Mouse (Mus musculus) layer of hippocampus, postnatal 14 days (tissue): ENCODE measurements around the gene Kif2a. TPM values are rescaled to one million over a fixed set of nuclear protein-coding genes. Genes with fewer than 3 reads are reported as not detected.
A peak's percentile ranks its signal among the peaks of the same experiment; 100 is the strongest.
"Not testable (repeated sequence)": the region's sequence is repeated elsewhere in the genome, so short reads cannot be mapped to it uniquely, and the experiment has no call there.

ENCODE experiments used
- DNase-seq, 2 experiments: peaks; one replicate each; pipeline ENCODE4 v3.0.0; 2021 to 2022; ENCODE audit warnings: low spot score in 2 of 2, mixed read lengths in 1 of 2
- total RNA-seq, 2 experiments: library from RNA; stranded (reverse); gene quantifications; 2 replicates each; pipeline ENCODE4 v1.2.3; 2021

The Kif2a gene
- total RNA-seq, 2 experiments from 2014 or later = 139 to 145 TPM

GRCm38 (mm10) chr13:107022266-107023171 lies 593 bp upstream of the Kif2a start:
- DNase-seq = peak; percentile 65 to 70

GRCm38 (mm10) chr13:107019443-107019842 lies 2.5 kb downstream of the Kif2a start:
- DNase-seq = no peak

GRCm38 (mm10) chr13:107013926-107014325 lies 8.0 kb downstream of the Kif2a start:
- DNase-seq = no peak

GRCm38 (mm10) chr13:107011618-107012017 lies 10.3 kb downstream of the Kif2a start:
- no peak for DNase-seq

GRCm38 (mm10) chr13:107008174-107008573 lies 13.8 kb downstream of the Kif2a start:
- DNase-seq = no peak

- DNase-seq = no peak
Observed at GRCm38 (mm10) chr13:107003211-107003610, 18.7 kb downstream of the Kif2a start.

- DNase-seq = no peak
Observed at GRCm38 (mm10) chr13:106998671-106999070, 23.3 kb downstream of the Kif2a start.

- DNase-seq = no peak
Observed at GRCm38 (mm10) chr13:106998026-106998425, 23.9 kb downstream of the Kif2a start.

GRCm38 (mm10) chr13:106997557-106997956 lies 24.4 kb downstream of the Kif2a start:
- DNase-seq = not testable (repeated sequence)

- DNase-seq = no peak
Observed at GRCm38 (mm10) chr13:106996891-106997290, 25.0 kb downstream of the Kif2a start.

GRCm38 (mm10) chr13:106961496-106961895 lies 60.4 kb downstream of the Kif2a start:
- DNase-seq = no peak

- no peak for DNase-seq
Observed at GRCm38 (mm10) chr13:106960557-106960956, 61.4 kb downstream of the Kif2a start.

GRCm38 (mm10) chr13:106958286-106958685 lies 63.6 kb downstream of the Kif2a start:
- no peak for DNase-seq

GRCm38 (mm10) chr13:106957554-106957953 lies 64.4 kb downstream of the Kif2a start:
- no peak for DNase-seq

- no peak for DNase-seq
Observed at GRCm38 (mm10) chr13:106954880-106955279, 67.0 kb downstream of the Kif2a start.

- no peak for DNase-seq
Observed at GRCm38 (mm10) chr13:106947583-106947982, 74.3 kb downstream of the Kif2a start.

- DNase-seq = peak; percentile 93 to 96
Observed at GRCm38 (mm10) chr13:106946594-106947540, 75.1 kb downstream of the Kif2a start, which contains the start of gene Dimt1. Dimt1 (plus strand) TSS chr13:106947127.

- no peak for DNase-seq
Observed at GRCm38 (mm10) chr13:106945518-106945917, 76.4 kb downstream of the Kif2a start.

- DNase-seq = no peak
Observed at GRCm38 (mm10) chr13:106942721-106943120, 79.2 kb downstream of the Kif2a start.

GRCm38 (mm10) chr13:106941211-106941976 lies 80.5 kb downstream of the Kif2a start:
- DNase-seq = no peak

GRCm38 (mm10) chr13:106937138-106937472 lies 84.8 kb downstream of the Kif2a start:
- DNase-seq = no peak
